Mouse (Mus musculus) liver, embryonic 14.5 days (tissue): ENCODE data around the gene Oxa1l. TPM values are rescaled to one million over a fixed set of nuclear protein-coding genes. Genes with fewer than 3 reads are reported as not detected.

ENCODE experiments used
- ATAC-seq: fragments of 200-750 bp; cut with Nextera tagmentation; 2 replicates; pipeline ENCODE4 v1.8.0; 2017; ENCODE audit warnings: moderate number of reproducible peaks, mild to moderate bottlenecking, moderate library complexity; ENCODE audit not compliant: insufficient read depth
- DNase-seq, 3 experiments: peaks; one replicate each; pipeline ENCODE4 v3.0.0-alpha.2; 2012 to 2013; ENCODE audit warnings: low read depth in 3 of 3, low spot score in 3 of 3
- H3K27ac ChIP-seq: fragments of 300-500 bp; sonication (generic); 2 replicates; pipeline ENCODE4 v1.5.1; 2014; ENCODE audit warnings: moderate library complexity, mild to moderate bottlenecking, control low read depth, inconsistent platforms
- H3K27me3 ChIP-seq: fragments of 300-500 bp; sonication (generic); 2 replicates; pipeline ENCODE4 v1.6.1; 2014; ENCODE audit warnings: mild to moderate bottlenecking, low read length, moderate library complexity; ENCODE audit not compliant: control insufficient read depth, insufficient read depth
- H3K36me3 ChIP-seq: fragments of 300-500 bp; sonication (generic); replicated peaks from 2 replicates; pipeline ENCODE4 v1.6.1; 2014; ENCODE audit warnings: low read depth; ENCODE audit not compliant: control insufficient read depth, insufficient read depth
- H3K4me1 ChIP-seq, 2 experiments: fragments of 200-500 bp in 1 of 2; fragments of 300-500 bp in 1 of 2; sonication (generic) in 1 of 2; replicated peaks; 2 replicates each; pipeline ENCODE4 v1.6.1; 2012 to 2014; ENCODE audit warnings: antibody characterized with exemption in 1 of 2, inconsistent platforms in 1 of 2, low read length in 1 of 2; ENCODE audit not compliant: control insufficient read depth in 2 of 2, insufficient read depth in 2 of 2
- H3K4me2 ChIP-seq: fragments of 300-500 bp; sonication (generic); 2 replicates; pipeline ENCODE4 v1.6.1; 2014; ENCODE audit warnings: low read depth, mild to moderate bottlenecking, control low read depth, moderate library complexity
- H3K4me3 ChIP-seq, 2 experiments: fragments of 200-500 bp in 1 of 2; fragments of 300-500 bp in 1 of 2; sonication (generic) in 1 of 2; 2 replicates each; pipeline ENCODE4 v1.5.1; 2012 to 2014; ENCODE audit warnings: low read depth in 2 of 2, low read length in 2 of 2, mild to moderate bottlenecking in 2 of 2, control low read depth in 1 of 2, inconsistent platforms in 1 of 2, moderate library complexity in 1 of 2; ENCODE audit not compliant: insufficient read depth in 1 of 2
- H3K9ac ChIP-seq: fragments of 300-500 bp; sonication (generic); replicated peaks from 2 replicates; pipeline ENCODE4 v1.6.1; 2014; ENCODE audit warnings: mild to moderate bottlenecking, control low read depth, moderate library complexity
- H3K9me3 ChIP-seq: fragments of 300-500 bp; sonication (generic); 2 replicates; pipeline ENCODE4 v1.6.1; 2016; ENCODE audit warnings: low read length, mixed read lengths; ENCODE audit not compliant: control insufficient read depth
- CTCF ChIP-seq: IDR thresholded peaks from 2 replicates; pipeline ENCODE4 v1.5.1; 2016; ENCODE audit warnings: antibody characterized with exemption, low read depth, control low read depth
- EP300 ChIP-seq: IDR thresholded peaks from 2 replicates; pipeline ENCODE4 v1.6.1; 2016; ENCODE audit warnings: antibody characterized with exemption, low read depth
- WGBS: fragments of 180-500 bp; shearing (Covaris S2); extraction: QIAGEN DNeasy Blood & Tissue Kit; methylation state at CpG from one replicate; pipeline ENCODE4 v1.1.7; 2014; ENCODE audit not compliant: insufficient replicate concordance; 5-methylcytosine and 5-hydroxymethylcytosine counted together
- polyA plus RNA-seq, 2 experiments: library from polyadenylated mRNA; depleted of rRNA in 1 of 2; stranded (reverse) in 1 of 2; unstranded in 1 of 2; fragments of >200 nt; fragmentation: Nextera tagmentation in 1 of 2; extraction: Ambion mirVana in 1 of 2; gene quantifications; 2 replicates each; pipeline versions ENCODE4 v1.2.1 to v1.2.3; 2012 to 2014

Oxa1l gene
- polyA plus RNA-seq, 2 experiments, result 17.4 to 27.9 TPM

- H3K36me3 ChIP-seq, result peaks cover 3% of the 10 kb centered on the region; the same call in 1 of the 2 replicates
- H3K27ac ChIP-seq, result no peak overlapping the region
- no peak for ATAC-seq
- no peak for TF ChIP-seq EP300
- peak; percentile 66 for TF ChIP-seq CTCF
- no peaks in the 10 kb centered on the region for H3K27me3 ChIP-seq
- H3K4me2 ChIP-seq, result no peak overlapping the region
- no peak overlapping the region for H3K9ac ChIP-seq
- H3K4me1 ChIP-seq, result no peaks in the 10 kb centered on the region
- no peak for DNase-seq
- WGBS, result 39% methylated on average over 3 of the region's 3 CpGs
- no peak overlapping the region for H3K4me3 ChIP-seq
- H3K9me3 ChIP-seq, result no peaks in the 10 kb centered on the region
Observed at GRCm38 (mm10) chr14:54375916-54376315, 15.3 kb downstream of the Oxa1l start.

- Histone ChIP-seq H3K9ac (no peak overlapping the region), H3K4me1 (peaks cover 0 to 3% of the 10 kb centered on the region in 2 experiments; a peak in 2 of 4 replicates), H3K4me3 (no peak overlapping the region), H3K27me3 (no peaks in the 10 kb centered on the region), H3K4me2 (no peak overlapping the region), H3K27ac (no peak overlapping the region), H3K36me3 (no peaks in the 10 kb centered on the region), H3K9me3 (no peaks in the 10 kb centered on the region)
- 63% methylated on average over 6 of the region's 6 CpGs for WGBS
- ATAC-seq (no peak), DNase-seq (no peak)
- TF ChIP-seq EP300 (no peak), CTCF (no peak)
Observed at GRCm38 (mm10) chr14:54377166-54377565, 16.5 kb downstream of the Oxa1l start.

GRCm38 (mm10) chr14:54379571-54379970 is 18.9 kb downstream of the Oxa1l start:
- Histone ChIP-seq H3K4me1 (peaks cover 0 to 22% of the 10 kb centered on the region in 2 experiments; a peak in 2 of 4 replicates), H3K9me3 (no peaks in the 10 kb centered on the region), H3K9ac (no peak overlapping the region), H3K27me3 (no peaks in the 10 kb centered on the region), H3K27ac (no peak overlapping the region), H3K4me2 (no peak overlapping the region), H3K4me3 (no peak overlapping the region), H3K36me3 (no peaks in the 10 kb centered on the region)
- 40% methylated on average over 13 of the region's 13 CpGs for WGBS
- no peak for ATAC-seq
- TF ChIP-seq EP300, result no peak
- DNase-seq, result no peak

- no peak overlapping the region for H3K4me2 ChIP-seq
- 62% methylated on average over 4 of the region's 4 CpGs for WGBS
- ATAC-seq (no peak), DNase-seq (no peak)
- H3K27me3 ChIP-seq, result no peaks in the 10 kb centered on the region
- H3K36me3 ChIP-seq, result no peaks in the 10 kb centered on the region
- TF ChIP-seq CTCF, result no peak
- TF ChIP-seq EP300, result no peak
- no peak overlapping the region for H3K9ac ChIP-seq
- H3K4me1 ChIP-seq, result peaks cover 0 to 22% of the 10 kb centered on the region in 2 experiments; a peak in 2 of 4 replicates
- no peaks in the 10 kb centered on the region for H3K9me3 ChIP-seq
- no peak overlapping the region for H3K27ac ChIP-seq
- H3K4me3 ChIP-seq, result no peak overlapping the region
Observed at GRCm38 (mm10) chr14:54380616-54381015, 20.0 kb downstream of the Oxa1l start.

- 55% methylated on average over 10 of the region's 10 CpGs for WGBS
- no peak for DNase-seq
- TF ChIP-seq CTCF (no peak), EP300 (no peak)
- no peak for ATAC-seq
- Histone ChIP-seq H3K4me2 (peak overlapping the region; percentile 29; the same call in 1 of the 2 replicates), H3K36me3 (no peaks in the 10 kb centered on the region), H3K4me3 (no peak overlapping the region), H3K4me1 (peaks cover 0 to 22% of the 10 kb centered on the region in 2 experiments; a peak in 2 of 4 replicates), H3K27ac (no peak overlapping the region), H3K27me3 (no peaks in the 10 kb centered on the region), H3K9ac (no peak overlapping the region), H3K9me3 (no peaks in the 10 kb centered on the region)
Observed at GRCm38 (mm10) chr14:54381816-54382215, 21.2 kb downstream of the Oxa1l start.
